8 mouse cellular contexts compared by ENCODE assay signal in the genomic region with DNA sequence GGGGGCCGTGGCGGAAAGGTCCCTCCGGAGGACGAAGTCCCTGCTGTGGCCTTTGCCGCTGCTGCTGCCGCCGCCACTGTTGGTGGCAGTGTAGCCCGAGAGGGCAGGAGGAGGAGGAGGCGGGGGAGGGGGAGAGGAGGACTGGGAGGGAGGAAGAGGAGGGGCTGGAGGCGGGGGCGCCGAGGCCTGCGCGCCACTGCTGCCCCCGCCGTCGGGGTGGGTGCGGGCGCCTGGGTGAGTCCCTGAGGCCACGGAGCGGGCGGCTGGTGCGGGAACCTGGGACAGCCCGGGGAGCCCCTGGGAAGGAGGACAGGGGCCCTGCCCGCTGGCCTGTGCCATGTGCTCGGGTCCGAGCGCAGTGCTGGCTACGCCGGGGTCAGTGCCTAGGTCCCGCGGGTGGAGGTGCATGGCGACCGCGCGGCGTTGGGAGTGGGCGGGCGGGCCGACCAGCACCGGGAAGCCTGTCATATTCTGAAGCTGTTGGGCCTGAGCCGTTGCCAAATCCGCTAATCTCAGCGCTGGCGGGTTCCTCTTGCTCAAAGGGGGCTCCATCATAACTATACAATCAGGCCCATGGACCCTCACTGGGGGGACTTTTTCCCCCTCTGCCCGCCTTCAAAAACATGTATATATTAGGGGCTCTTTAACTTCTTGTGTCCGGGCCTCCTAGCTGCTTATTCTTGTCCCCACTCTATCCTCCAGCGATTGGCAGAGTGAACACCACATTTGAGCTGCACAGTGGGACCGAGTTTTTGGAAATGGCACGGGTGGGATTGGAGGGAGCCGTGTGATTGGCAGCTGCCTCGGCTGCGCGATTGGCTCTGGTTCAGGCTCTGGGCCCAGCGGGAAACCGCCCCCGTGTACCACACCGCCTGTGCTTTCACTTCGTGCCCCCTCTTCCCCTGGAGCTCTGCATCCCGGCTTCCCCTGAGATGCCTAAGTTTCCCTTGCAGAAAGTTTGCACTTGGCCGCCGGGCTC. TPM values are rescaled to one million over a fixed set of nuclear protein-coding genes. Genes with fewer than 3 reads are reported as not detected.
A peak's percentile ranks its signal among the peaks of the same experiment; 100 is the strongest.
DNase-seq lines count a peak whose midpoint lies in the region; ATAC-seq lines count a peak whose summit lies in the region.

TSS of gene Zic5 (minus strand) at position 915 of the 979 bp plus-strand sequence.

- peak; percentile 23 for DNase-seq in kidney, adult 18-20 months
- no peak for DNase-seq in kidney, adult 8-10 months
- peak; percentile 90 for DNase-seq in ES-CJ7 (ENCODE audit: low read depth, low spot score)
- DNase-seq in cerebellum, postnatal 14 days: peak; percentile 98
- peak; percentile 72 for DNase-seq in mesoderm, embryonic 11.5 days (ENCODE audit: low read depth, low spot score)
- no peak for DNase-seq in lung, adult 18-20 months

- ATAC-seq in hematopoietic stem cell, adult 5-6 weeks (replicated peaks in 1 of 2; ENCODE audit: insufficient read depth in 1 of 2, low FRiP score in 2 of 2, low TSS enrichment in 1 of 2, low read depth in 1 of 2, poor library complexity in 2 of 2, severe bottlenecking in 2 of 2): peak; percentile 15 to 18; a peak in 1 of 4 replicates
- no peak for ATAC-seq in erythroid progenitor cell, adult 5-6 weeks (replicated peaks; ENCODE audit: low FRiP score, poor library complexity, severe bottlenecking)

RNA-seq across cellular contexts. Expression of gene Zic5, which starts in this region (rescaled TPM):
- total RNA-seq in hematopoietic stem cell, adult 5-6 weeks (2017): not detected in 2 replicates
- not detected in 2 replicates for total RNA-seq in erythroid progenitor cell, adult 5-6 weeks (2015; ENCODE audit: low replicate concordance)
- not detected in 2 replicates for total RNA-seq in erythroid progenitor cell, adult 5-6 weeks (2017; ENCODE audit: low replicate concordance)

Comparison
In these comparisons a context has a peak if more than half of its experiments do, and no peak if none do; other contexts are left out.
1. DNase-seq: peak in kidney, adult 18-20 months (single experiment), ES-CJ7 (single experiment), cerebellum, postnatal 14 days (2 of 2) and mesoderm, embryonic 11.5 days (single experiment); none in kidney, adult 8-10 months (0 of 2) and lung, adult 18-20 months (0 of 2).
2. Peak in ATAC-seq in hematopoietic stem cell, adult 5-6 weeks; RNA of the gene not detected or under 1 TPM.